Mouse (Mus musculus) stomach, postnatal 0 days (tissue): ENCODE measurements around the gene Cplx2. TPM values are rescaled to one million over a fixed set of nuclear protein-coding genes. Genes with fewer than 3 reads are reported as not detected.
A peak's percentile ranks its signal among the peaks of the same experiment; 100 is the strongest.

ENCODE experiments used
- ATAC-seq: fragments of 200-750 bp; cut with Nextera tagmentation; 2 replicates; pipeline ENCODE4 v1.8.0; 2017; ENCODE audit not compliant: low FRiP score, low TSS enrichment
- DNase-seq: peaks from one replicate; pipeline ENCODE4 v3.0.0-alpha.2; 2016; ENCODE audit warnings: low spot score
- H3K27ac ChIP-seq: fragments of 300-500 bp; sonication (generic); replicated peaks from 2 replicates; pipeline ENCODE4 v1.5.1; 2014; ENCODE audit warnings: mild to moderate bottlenecking, control low read depth
- H3K27me3 ChIP-seq: fragments of 300-500 bp; sonication (generic); 2 replicates; pipeline ENCODE4 v1.6.1; 2014; ENCODE audit warnings: low read length; ENCODE audit not compliant: control insufficient read depth, insufficient read depth
- H3K36me3 ChIP-seq: fragments of 300-500 bp; sonication (generic); 2 replicates; pipeline ENCODE4 v1.6.1; 2014; ENCODE audit warnings: low read length, mixed read lengths; ENCODE audit not compliant: control insufficient read depth, insufficient read depth
- H3K4me1 ChIP-seq: fragments of 300-500 bp; sonication (generic); replicated peaks from 2 replicates; pipeline ENCODE4 v1.6.1; 2014; ENCODE audit warnings: antibody characterized with exemption; ENCODE audit not compliant: control insufficient read depth, insufficient read depth
- H3K4me2 ChIP-seq: fragments of 300-500 bp; sonication (generic); replicated peaks from 2 replicates; pipeline ENCODE4 v1.6.1; 2014; ENCODE audit warnings: low read depth, mild to moderate bottlenecking, control low read depth, moderate library complexity
- H3K4me3 ChIP-seq: fragments of 300-500 bp; sonication (generic); 2 replicates; pipeline ENCODE4 v1.5.1; 2014; ENCODE audit warnings: low read depth, low read length, control low read depth
- H3K9ac ChIP-seq: fragments of 300-500 bp; sonication (generic); 2 replicates; pipeline ENCODE4 v1.6.1; 2014; ENCODE audit warnings: mild to moderate bottlenecking, low read length, control low read depth, mixed read lengths
- H3K9me3 ChIP-seq: fragments of 300-500 bp; sonication (generic); 2 replicates; pipeline ENCODE4 v1.6.1; 2016; ENCODE audit warnings: low read length; ENCODE audit not compliant: control insufficient read depth
- CTCF ChIP-seq: IDR thresholded peaks from 2 replicates; pipeline ENCODE4 v1.5.1; 2016; ENCODE audit warnings: antibody characterized with exemption, low read depth, mild to moderate bottlenecking, moderate library complexity
- EP300 ChIP-seq: optimal IDR thresholded peaks from 2 replicates; pipeline ENCODE3; 2016; ENCODE audit warnings: antibody characterized with exemption
- WGBS: fragments of 180-500 bp; shearing (Covaris S2); extraction: QIAGEN DNeasy Blood & Tissue Kit; methylation state at CpG from one replicate; pipeline ENCODE4 v1.1.7; 2014; 5-methylcytosine and 5-hydroxymethylcytosine counted together
- polyA plus RNA-seq: library from polyadenylated mRNA; unstranded; fragments of >200 nt; fragmentation: Nextera tagmentation; extraction: Ambion mirVana; gene quantifications from 2 replicates; pipeline ENCODE4 v1.2.1, GENCODE M21; 2015

Cplx2 gene
- polyA plus RNA-seq, 1 experiment from 2014 or later = 1.9 TPM

DNA sequence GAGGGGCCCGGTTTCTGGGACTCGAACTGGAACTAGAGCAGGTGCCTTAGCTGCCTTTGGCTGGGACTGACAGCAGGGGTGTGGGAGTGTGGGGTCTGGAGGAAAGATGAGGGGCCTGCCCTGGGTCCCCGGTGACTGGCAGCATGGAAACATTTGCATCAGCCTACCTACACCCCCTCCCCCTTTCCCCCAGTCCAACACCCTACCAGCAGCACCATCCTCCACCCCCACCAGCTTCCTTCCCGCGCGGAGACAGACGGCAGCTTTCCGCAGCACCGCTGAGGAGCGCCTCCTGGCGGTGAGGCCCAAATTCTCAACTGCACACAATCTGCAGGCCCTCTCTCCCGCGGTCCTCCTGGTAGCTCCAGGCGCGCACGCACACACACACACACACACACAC lies 1.5 kb downstream of the Cplx2 start:
- Histone ChIP-seq H3K27me3 (no peaks in the 10 kb centered on the region; the same call in 1 of the 2 replicates), H3K4me1 (0 out of 2 replicates have a peak, but pooled peaks cover 2% of the 10 kb centered on the region), H3K9ac (no peak overlapping the region), H3K4me2 (no peak overlapping the region), H3K27ac (no peak overlapping the region), H3K9me3 (no peaks in the 10 kb centered on the region), H3K4me3 (no peak overlapping the region), H3K36me3 (no peaks in the 10 kb centered on the region)
- TF ChIP-seq CTCF (peak; percentile 80), EP300 (no peak)
- WGBS = 7% methylated on average over 10 of the region's 16 CpGs
- DNase-seq (peak; percentile 70), ATAC-seq (peak; percentile 8; the same call in 1 of the 2 replicates)

DNA sequence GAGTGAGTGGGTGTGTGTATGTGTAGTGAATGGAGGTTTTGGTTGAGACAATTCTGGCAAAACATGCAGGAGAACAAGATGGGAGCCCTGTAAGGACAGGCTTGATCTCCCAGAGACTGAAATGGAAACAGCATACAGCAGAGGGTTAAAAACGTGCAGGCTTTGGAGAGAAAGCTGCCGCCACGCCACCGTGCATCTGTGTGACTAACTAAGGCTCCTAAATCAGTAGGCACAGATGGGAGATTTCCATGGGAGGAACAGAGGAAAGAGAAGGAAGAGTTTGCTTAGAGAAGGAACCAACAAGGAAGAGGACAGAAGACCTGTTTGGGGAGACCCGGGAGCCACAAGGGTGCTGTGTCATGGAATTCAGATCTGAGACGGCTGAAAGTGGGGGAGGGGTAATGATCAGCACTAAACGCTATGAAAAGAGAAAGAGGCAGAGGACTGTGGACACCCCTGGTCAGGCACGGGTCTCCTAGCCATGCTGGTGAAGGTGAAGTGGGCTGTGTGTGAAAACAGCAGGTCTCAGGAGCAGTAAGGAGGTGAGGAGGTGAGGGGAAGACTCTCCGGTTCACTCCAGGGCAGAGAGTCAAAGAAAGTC lies 3.1 kb downstream of the Cplx2 start:
- no peak overlapping the region for H3K9ac ChIP-seq
- DNase-seq (no peak), ATAC-seq (no peak)
- no peak overlapping the region for H3K4me2 ChIP-seq
- H3K36me3 ChIP-seq = no peaks in the 10 kb centered on the region
- TF ChIP-seq CTCF (no peak), EP300 (no peak)
- no peak overlapping the region for H3K27ac ChIP-seq
- no peaks in the 10 kb centered on the region for H3K9me3 ChIP-seq
- no peak overlapping the region for H3K4me3 ChIP-seq
- 47% methylated on average over 9 of the region's 9 CpGs for WGBS
- no peaks in the 10 kb centered on the region; the same call in 1 of the 2 replicates for H3K27me3 ChIP-seq
- 0 out of 2 replicates have a peak, but pooled peaks cover 2% of the 10 kb centered on the region for H3K4me1 ChIP-seq

DNA sequence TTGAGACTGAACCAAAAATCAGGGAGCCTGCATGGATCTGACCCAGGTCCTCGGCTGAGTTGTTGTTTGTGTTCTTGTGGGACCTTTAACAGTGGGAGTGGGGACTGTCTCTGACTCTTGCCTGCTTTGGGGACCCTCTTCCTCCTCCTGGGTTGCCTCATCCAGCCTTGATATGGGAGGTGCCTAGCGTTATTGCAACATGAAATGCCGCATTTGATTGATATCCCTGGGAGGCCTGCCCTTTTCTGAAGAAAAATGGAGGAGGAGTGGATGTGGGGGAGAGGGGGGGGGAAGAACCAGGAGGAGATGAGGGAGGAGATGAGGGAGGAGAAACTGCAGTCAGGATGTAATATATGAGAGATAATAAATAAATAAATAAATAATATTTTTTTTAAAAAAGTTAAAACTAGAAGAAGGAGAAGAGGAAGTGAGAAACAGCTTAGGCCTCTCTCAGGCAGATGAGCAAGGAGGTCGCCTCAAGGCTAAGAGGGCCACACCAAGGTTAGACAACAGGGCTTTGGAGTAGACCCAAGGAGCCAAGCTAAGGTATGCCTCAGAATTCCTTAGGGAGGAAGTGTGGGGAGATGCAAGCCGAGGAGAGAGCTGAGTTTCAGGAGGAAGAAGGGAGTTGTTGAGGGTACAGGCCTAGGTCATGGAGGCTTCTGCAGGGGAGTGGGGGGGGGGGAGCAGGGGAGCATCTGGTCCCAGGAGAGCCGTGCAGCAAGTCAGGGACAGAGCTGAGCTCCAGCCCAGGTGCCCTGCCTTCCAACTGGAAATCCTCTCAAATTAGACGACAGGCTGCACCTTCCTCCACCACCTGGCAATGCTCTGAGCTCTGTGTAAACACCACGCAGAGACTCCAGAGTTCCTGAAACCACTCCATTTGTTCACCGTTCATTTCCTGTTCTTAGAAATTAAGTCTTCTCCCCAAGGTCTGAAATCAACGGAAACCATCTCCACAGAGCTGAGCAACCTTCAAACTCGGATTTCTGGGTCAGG lies 4.6 kb downstream of the Cplx2 start:
- 35% methylated on average over 10 of the region's 11 CpGs for WGBS

DNA sequence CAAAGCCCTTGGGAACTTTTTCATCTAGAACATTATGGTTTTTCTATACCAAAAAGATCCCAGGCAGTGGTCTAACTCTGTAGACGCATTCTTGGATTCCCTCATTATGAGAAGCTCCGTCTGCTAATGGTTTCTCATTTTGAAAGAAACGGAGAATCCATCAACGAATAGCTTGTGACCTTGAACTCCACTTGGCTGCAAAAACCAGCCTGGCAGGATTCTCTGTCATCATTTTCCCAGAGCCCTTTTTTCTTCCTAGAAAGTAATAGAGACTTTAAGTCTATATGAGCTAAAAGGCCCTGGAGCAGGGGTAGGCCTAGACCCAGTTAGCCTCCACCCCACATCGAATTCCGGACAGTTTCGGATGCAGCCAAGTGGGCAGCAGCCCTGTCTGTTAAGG lies 5.6 kb downstream of the Cplx2 start:
- WGBS = 44% methylated on average over 7 of the region's 7 CpGs
- Histone ChIP-seq H3K4me2 (no peak overlapping the region), H3K4me3 (no peak overlapping the region), H3K9me3 (no peaks in the 10 kb centered on the region), H3K27me3 (no peaks in the 10 kb centered on the region; the same call in 1 of the 2 replicates), H3K27ac (no peak overlapping the region), H3K4me1 (0 out of 2 replicates have a peak, but pooled peaks cover 2% of the 10 kb centered on the region), H3K9ac (no peak overlapping the region), H3K36me3 (no peaks in the 10 kb centered on the region)
- ATAC-seq (no peak), DNase-seq (no peak)
- TF ChIP-seq CTCF (no peak), EP300 (no peak)

More for the DNA sequence above, 4.6 kb downstream of the Cplx2 start:
- Histone ChIP-seq H3K4me1 (0 out of 2 replicates have a peak, but pooled peaks cover 2% of the 10 kb centered on the region), H3K4me3 (no peak overlapping the region), H3K36me3 (no peaks in the 10 kb centered on the region), H3K4me2 (no peak overlapping the region), H3K9me3 (no peaks in the 10 kb centered on the region), H3K27me3 (no peaks in the 10 kb centered on the region; the same call in 1 of the 2 replicates), H3K9ac (no peak overlapping the region), H3K27ac (no peak overlapping the region)
- ATAC-seq (no peak), DNase-seq (no peak)
- no peak for TF ChIP-seq EP300
- no peak for TF ChIP-seq CTCF

DNA sequence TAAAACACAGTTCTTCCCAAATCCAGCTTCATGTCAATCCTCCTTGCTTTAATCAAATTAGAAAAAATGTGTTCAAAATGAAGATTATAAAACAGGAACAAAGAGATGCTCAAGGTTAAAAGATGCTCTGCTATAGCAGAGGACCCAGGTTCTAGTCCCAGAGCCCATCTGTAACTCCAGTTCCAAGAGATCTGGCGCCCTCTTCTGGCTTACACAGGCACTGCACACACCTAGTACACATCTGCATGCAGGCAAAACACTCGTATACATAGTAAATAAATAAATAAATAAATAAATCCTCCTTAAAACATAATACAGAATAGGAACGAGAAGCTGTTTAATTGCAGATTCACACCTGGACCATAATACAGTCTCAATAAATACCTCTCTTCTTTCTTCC lies 6.9 kb downstream of the Cplx2 start:
- WGBS = 70% methylated on average over 3 of the region's 3 CpGs
- Histone ChIP-seq H3K27me3 (no peaks in the 10 kb centered on the region), H3K27ac (no peak overlapping the region), H3K4me1 (no peaks in the 10 kb centered on the region), H3K9me3 (no peaks in the 10 kb centered on the region), H3K36me3 (no peaks in the 10 kb centered on the region), H3K4me3 (no peak overlapping the region), H3K9ac (no peak overlapping the region), H3K4me2 (no peak overlapping the region)
- TF ChIP-seq CTCF (peak; percentile 51), EP300 (no peak)
- DNase-seq (no peak), ATAC-seq (no peak)
